Mouse (Mus musculus) cortical plate, adult 2 months (tissue): Measurements from ENCODE around the gene Stc2.

ENCODE experiments used
- CTCF ChIP-seq: fragments of 200-500 bp; IDR thresholded peaks from 2 replicates; pipeline ENCODE4 v1.5.1; 2011; ENCODE audit warnings: mild to moderate bottlenecking, control low read depth, low read length; ENCODE audit not compliant: insufficient read depth; ENCODE audit errors: extremely low read depth
- POLR2A ChIP-seq: fragments of 200-500 bp; IDR thresholded peaks from 2 replicates; pipeline ENCODE4 v1.6.1; 2011; ENCODE audit warnings: mild to moderate bottlenecking, low read length, control low read depth; ENCODE audit not compliant: insufficient read depth; ENCODE audit errors: extremely low read depth

GRCm38 (mm10) chr11:31370436-31371230 lies 759 bp upstream of the Stc2 start:
- TF ChIP-seq POLR2A: no peak
- TF ChIP-seq CTCF: no peak
